Comparison of ENCODE assay signal across 9 mouse cellular contexts in the genomic region with DNA sequence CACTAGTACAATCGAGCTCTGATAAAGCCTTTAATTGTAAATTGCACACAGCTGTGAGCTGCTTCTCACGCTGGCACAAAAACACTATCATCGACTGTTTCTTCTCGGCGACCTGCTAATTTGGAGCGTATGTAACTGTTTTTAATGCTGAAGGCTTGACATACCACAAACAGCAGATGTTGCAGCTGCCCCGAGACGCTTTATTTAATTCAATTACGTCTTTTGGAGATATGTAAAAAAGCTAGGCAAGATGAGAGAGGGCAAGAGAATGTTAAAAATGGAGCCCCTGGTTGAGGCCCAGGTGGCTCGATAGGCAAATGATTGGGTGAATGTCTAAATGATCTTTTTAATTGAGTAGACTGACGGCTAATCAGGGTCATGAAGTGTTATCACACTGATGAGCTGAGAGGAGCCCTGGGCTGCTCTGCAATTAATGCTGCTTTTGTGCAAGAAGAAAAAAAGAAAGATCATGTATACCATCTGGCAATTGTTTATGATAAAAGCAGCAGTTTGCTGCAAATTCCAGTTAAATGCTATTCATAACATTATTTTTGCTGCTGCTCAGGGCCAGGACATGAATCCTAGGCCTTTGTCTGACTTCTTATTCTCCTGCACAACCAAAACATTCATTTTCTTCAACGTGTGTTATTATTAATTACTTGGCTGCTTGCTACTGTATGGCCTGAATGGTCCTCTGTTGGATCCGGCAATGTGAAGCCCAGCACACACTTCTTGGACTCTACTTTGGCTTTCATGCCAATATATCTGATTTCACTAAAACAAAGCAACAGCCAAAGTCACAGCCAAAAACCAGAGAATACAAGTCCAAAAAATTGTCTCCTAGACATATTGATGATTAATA.
DNase-seq lines count a peak whose midpoint lies in the region; ATAC-seq and TF ChIP-seq lines count a peak whose summit lies in the region.
"Had no signal": no experiment of that assay in that cellular context is flagged by ENCODE, and none has a peak within 500 bp of the region (broad histone marks: within the 10 kb centered on the region; RNA-seq: fewer than 3 reads in every experiment).

No protein-coding gene starts in this region.

- H3K27me3 ChIP-seq in lung, embryonic 16.5 days (ENCODE audit: control insufficient read depth, insufficient read depth, low read depth, low read length): no peaks in the 10 kb centered on the region
- no peaks in the 10 kb centered on the region for H3K27me3 ChIP-seq in embryonic facial prominence, embryonic 14.5 days (replicated peaks; ENCODE audit: control insufficient read depth, insufficient read depth, low read length)
- no peaks in the 10 kb centered on the region for H3K27me3 ChIP-seq in hindbrain, embryonic 13.5 days
- no peaks in the 10 kb centered on the region for H3K27me3 ChIP-seq in kidney, adult 2 months (replicated peaks; ENCODE audit: control insufficient read depth, insufficient read depth, low read length)
- H3K27me3 ChIP-seq: intestine, embryonic 15.5 days had no signal

- no peak for TF ChIP-seq CTCF in lung, adult 2 months (IDR thresholded peaks at IDR 0.05; ENCODE audit: insufficient read depth, low read length)
- no peak for TF ChIP-seq CTCF in olfactory bulb, adult 2 months (IDR thresholded peaks at IDR 0.05; ENCODE audit: insufficient read depth, low read depth, low read length)
- no peak for TF ChIP-seq CTCF in kidney, adult 2 months (conservative IDR thresholded peaks at IDR 0.05; ENCODE audit: insufficient read depth, insufficient read length, low read depth, low read length)

- no peak for DNase-seq in lung, adult 2 months
- DNase-seq in embryonic facial prominence, embryonic 14.5 days (ENCODE audit: low spot score): peak; percentile 72
- no peak for DNase-seq in kidney, adult 2 months
- no peak for DNase-seq in heart, adult 11 months
- DNase-seq: adrenal gland, postnatal 14 days had no signal

- 41% methylated on average over 13 of the region's 13 CpGs for WGBS in lung, embryonic 16.5 days
- 61% methylated on average over 13 of the region's 13 CpGs for WGBS in lung, adult 2 months
- WGBS in embryonic facial prominence, embryonic 14.5 days: 27% methylated on average over 13 of the region's 13 CpGs
- 21% methylated on average over 13 of the region's 13 CpGs for WGBS in hindbrain, embryonic 13.5 days
- WGBS in olfactory bulb, adult 2 months: 13% methylated on average over 13 of the region's 13 CpGs
- 76% methylated on average over 13 of the region's 13 CpGs for WGBS in kidney, adult 2 months

- no peak for TF ChIP-seq POLR2A in lung, adult 2 months (IDR thresholded peaks at IDR 0.05; ENCODE audit: borderline replicate concordance, extremely low read depth, low read depth, low read length)
- TF ChIP-seq POLR2A in olfactory bulb, adult 2 months (IDR thresholded peaks at IDR 0.05; ENCODE audit: insufficient read depth, low read depth, low read length): no peak
- no peak for TF ChIP-seq POLR2A in kidney, adult 2 months (IDR thresholded peaks at IDR 0.05; ENCODE audit: low read depth, low read length)

- ATAC-seq in lung, embryonic 16.5 days (ENCODE audit: low read depth): peak; percentile 90
- peak; percentile 80 for ATAC-seq in embryonic facial prominence, embryonic 14.5 days (ENCODE audit: low read depth)
- peak; percentile 91 for ATAC-seq in hindbrain, embryonic 13.5 days (ENCODE audit: low FRiP score)
- ATAC-seq: intestine, embryonic 15.5 days had no signal

- no peaks in the 10 kb centered on the region for H3K4me1 ChIP-seq in lung, embryonic 16.5 days (replicated peaks; ENCODE audit: control insufficient read depth, insufficient read depth, low read length)
- H3K4me1 ChIP-seq in lung, adult 2 months (ENCODE audit: control insufficient read depth, insufficient read depth, low read length): no peaks in the 10 kb centered on the region
- peaks cover 9% of the 10 kb centered on the region; the same call in 1 of the 2 replicates for H3K4me1 ChIP-seq in embryonic facial prominence, embryonic 14.5 days (ENCODE audit: control insufficient read depth, insufficient read depth, low read length)
- H3K4me1 ChIP-seq in hindbrain, embryonic 13.5 days (replicated peaks): peaks cover 11% of the 10 kb centered on the region; the same call in 1 of the 2 replicates
- H3K4me1 ChIP-seq in olfactory bulb, adult 2 months (ENCODE audit: control insufficient read depth, insufficient read depth, low read length): no peaks in the 10 kb centered on the region
- no peaks in the 10 kb centered on the region for H3K4me1 ChIP-seq in kidney, adult 2 months (ENCODE audit: control insufficient read depth, insufficient read depth, low read length)
- H3K4me1 ChIP-seq: intestine, embryonic 15.5 days had no signal

- H3K9me3 ChIP-seq in lung, embryonic 16.5 days (ENCODE audit: control insufficient read depth, low read length): no peaks in the 10 kb centered on the region
- no peaks in the 10 kb centered on the region for H3K9me3 ChIP-seq in embryonic facial prominence, embryonic 14.5 days (ENCODE audit: control insufficient read depth, low read length)
- no peaks in the 10 kb centered on the region for H3K9me3 ChIP-seq in hindbrain, embryonic 13.5 days
- H3K9me3 ChIP-seq: intestine, embryonic 15.5 days had no signal

- no peak overlapping the region for H3K4me3 ChIP-seq in lung, embryonic 16.5 days (ENCODE audit: low read length)
- H3K4me3 ChIP-seq in lung, adult 2 months (replicated peaks; ENCODE audit: extremely low read depth, low read depth, low read length): no peak overlapping the region
- no peak overlapping the region for H3K4me3 ChIP-seq in embryonic facial prominence, embryonic 14.5 days (ENCODE audit: low read depth, low read length)
- H3K4me3 ChIP-seq in hindbrain, embryonic 13.5 days: no peak overlapping the region
- H3K4me3 ChIP-seq in olfactory bulb, adult 2 months (ENCODE audit: insufficient read depth, low read depth, low read length): no peak overlapping the region
- H3K4me3 ChIP-seq in kidney, adult 2 months (ENCODE audit: insufficient read depth, low read depth, low read length): no peak overlapping the region
- H3K4me3 ChIP-seq: intestine, embryonic 15.5 days had no signal

- peak overlapping the region; percentile 6; the same call in 1 of the 2 replicates for H3K27ac ChIP-seq in lung, embryonic 16.5 days (ENCODE audit: low read length)
- H3K27ac ChIP-seq in embryonic facial prominence, embryonic 14.5 days (replicated peaks; ENCODE audit: low read depth, low read length): no peak overlapping the region
- H3K27ac ChIP-seq in hindbrain, embryonic 13.5 days: no peak overlapping the region
- peak overlapping the region; percentile 91 for H3K27ac ChIP-seq in olfactory bulb, adult 2 months (ENCODE audit: insufficient read depth, low read depth, low read length)
- no peak overlapping the region for H3K27ac ChIP-seq in kidney, adult 2 months (ENCODE audit: insufficient read depth, low read depth, low read length)
- H3K27ac ChIP-seq: intestine, embryonic 15.5 days had no signal

- H3K4me2 ChIP-seq in lung, embryonic 16.5 days (ENCODE audit: low read depth, low read length): 0 out of 2 replicates have a peak overlapping the region, but pooled peaks have one; percentile 11
- H3K4me2 ChIP-seq in embryonic facial prominence, embryonic 14.5 days (ENCODE audit: low read depth, low read length): peak overlapping the region; percentile 15; the same call in 1 of the 2 replicates
- peak overlapping the region; percentile 6; the same call in 1 of the 2 replicates for H3K4me2 ChIP-seq in hindbrain, embryonic 13.5 days
- H3K4me2 ChIP-seq: intestine, embryonic 15.5 days had no signal

- no peak overlapping the region for H3K9ac ChIP-seq in lung, embryonic 16.5 days (ENCODE audit: low read length)
- no peak overlapping the region for H3K9ac ChIP-seq in embryonic facial prominence, embryonic 14.5 days (ENCODE audit: low read depth, low read length)
- no peak overlapping the region for H3K9ac ChIP-seq in hindbrain, embryonic 13.5 days
- H3K9ac ChIP-seq: intestine, embryonic 15.5 days had no signal

- no peaks in the 10 kb centered on the region for H3K36me3 ChIP-seq in lung, embryonic 16.5 days (ENCODE audit: control insufficient read depth, insufficient read depth, low read length)
- H3K36me3 ChIP-seq in embryonic facial prominence, embryonic 14.5 days (ENCODE audit: control insufficient read depth, insufficient read depth, low read length): no peaks in the 10 kb centered on the region
- H3K36me3 ChIP-seq in hindbrain, embryonic 13.5 days: no peaks in the 10 kb centered on the region
- no peaks in the 10 kb centered on the region for H3K36me3 ChIP-seq in kidney, adult 2 months (ENCODE audit: control insufficient read depth, insufficient read depth, low read length)
- H3K36me3 ChIP-seq: intestine, embryonic 15.5 days had no signal

Comparison
In these comparisons a context has a peak if more than half of its experiments do, and no peak if none do; other contexts are left out.
1. H3K27ac ChIP-seq: peak in lung, embryonic 16.5 days (single experiment) and olfactory bulb, adult 2 months (single experiment); none in embryonic facial prominence, embryonic 14.5 days (single experiment), hindbrain, embryonic 13.5 days (single experiment) and kidney, adult 2 months (single experiment).
2. Peak in every context shown above with its lines, with median percentiles within 50 percentile points of each other: ATAC-seq and H3K4me2 ChIP-seq.